Mouse (Mus musculus) embryonic facial prominence, embryonic 11.5 days (tissue): ENCODE measurements around the gene Rdh13. TPM values are rescaled to one million over a fixed set of nuclear protein-coding genes. Genes with fewer than 3 reads are reported as not detected.
A peak's percentile ranks its signal among the peaks of the same experiment; 100 is the strongest.

Experiments
- ATAC-seq: fragments of 200-750 bp; cut with Nextera tagmentation; replicated peaks from 2 replicates; pipeline ENCODE4 v1.8.0; 2017; ENCODE audit warnings: low read depth; ENCODE audit not compliant: insufficient number of reproducible peaks, low FRiP score, low TSS enrichment
- DNase-seq: peaks from one replicate; pipeline ENCODE4 v3.0.0-alpha.2; 2015; ENCODE audit warnings: low spot score
- H3K27ac ChIP-seq: fragments of 300-500 bp; sonication (generic); replicated peaks from 2 replicates; pipeline ENCODE4 v1.5.1; 2014; ENCODE audit warnings: mild to moderate bottlenecking, low read depth, low read length, control low read depth
- H3K27me3 ChIP-seq: fragments of 300-500 bp; sonication (generic); 2 replicates; pipeline ENCODE4 v1.6.1; 2014; ENCODE audit warnings: mild to moderate bottlenecking, low read length, moderate library complexity, mixed read lengths; ENCODE audit not compliant: control insufficient read depth, insufficient read depth
- H3K36me3 ChIP-seq: fragments of 300-500 bp; sonication (generic); replicated peaks from 2 replicates; pipeline ENCODE4 v1.6.1; 2014; ENCODE audit warnings: low read depth, mild to moderate bottlenecking, low read length, moderate library complexity, mixed read lengths; ENCODE audit not compliant: control insufficient read depth, insufficient read depth
- H3K4me1 ChIP-seq: fragments of 300-500 bp; sonication (generic); 2 replicates; pipeline ENCODE4 v1.6.1; 2014; ENCODE audit warnings: low read length, mixed read lengths; ENCODE audit not compliant: control insufficient read depth, insufficient read depth
- H3K4me2 ChIP-seq: fragments of 300-500 bp; sonication (generic); 2 replicates; pipeline ENCODE4 v1.6.1; 2014; ENCODE audit warnings: low read depth, mild to moderate bottlenecking, control low read depth, low read length, moderate library complexity
- H3K4me3 ChIP-seq: fragments of 300-500 bp; sonication (generic); 2 replicates; pipeline ENCODE4 v1.5.1; 2014; ENCODE audit warnings: low read depth, low read length, control low read depth
- H3K9ac ChIP-seq: fragments of 300-500 bp; sonication (generic); replicated peaks from 2 replicates; pipeline ENCODE4 v1.6.1; 2014; ENCODE audit warnings: mild to moderate bottlenecking, control low read depth, low read length
- H3K9me3 ChIP-seq: fragments of 300-500 bp; sonication (generic); replicated peaks from 2 replicates; pipeline ENCODE4 v1.6.1; 2016; ENCODE audit warnings: mild to moderate bottlenecking, low read length, inconsistent platforms, mixed read lengths; ENCODE audit not compliant: control insufficient read depth
- WGBS: fragments of 180-500 bp; shearing (Covaris S2); extraction: QIAGEN DNeasy Blood & Tissue Kit; methylation state at CpG from one replicate; pipeline ENCODE4 v1.1.7; 2014; 5-methylcytosine and 5-hydroxymethylcytosine counted together
- polyA plus RNA-seq: library from polyadenylated mRNA; unstranded; fragments of >200 nt; fragmentation: Nextera tagmentation; extraction: Ambion mirVana; gene quantifications from 2 replicates; pipeline ENCODE4 v1.2.1, GENCODE M21; 2014

Rdh13 gene
- polyA plus RNA-seq, result 26.0 and 32.9 TPM in 2 replicates

DNA sequence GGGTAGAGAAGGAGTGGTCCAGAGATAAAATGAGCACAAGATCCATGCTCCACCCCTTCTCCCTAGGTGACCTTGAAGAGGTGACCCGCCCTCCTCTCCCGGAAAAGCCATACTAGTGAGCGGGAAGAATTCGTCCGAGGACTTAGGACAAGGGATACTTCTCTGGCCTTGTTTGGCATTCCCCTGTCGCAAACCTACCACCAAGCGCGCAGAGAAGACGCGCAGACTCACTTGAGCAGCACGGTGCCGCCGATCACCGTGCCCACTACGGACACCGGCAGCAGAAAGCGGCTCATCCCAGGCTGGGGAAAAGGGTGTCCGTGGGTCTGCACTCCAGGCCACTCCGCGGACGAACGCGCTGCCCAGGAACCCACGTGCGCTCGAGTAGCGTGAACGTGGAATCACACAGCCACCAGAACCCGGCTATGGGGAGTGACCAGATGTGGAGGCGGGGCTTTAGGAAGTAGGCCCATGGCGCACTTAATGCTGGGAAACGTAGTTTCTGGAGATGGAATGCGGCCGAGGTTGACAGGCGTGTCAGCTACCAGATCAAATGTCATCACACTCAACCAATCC lies at the start of gene Rdh13:
Gene Rdh13 (minus strand): TSS at position 434 of the 576 bp plus-strand sequence.
- ATAC-seq (peak; percentile 95), DNase-seq (peak; percentile 95)
- no peaks in the 10 kb centered on the region for H3K36me3 ChIP-seq
- H3K9ac ChIP-seq, result peak within 1 kb of the TSS; percentile 67
- no peaks in the 10 kb centered on the region for H3K27me3 ChIP-seq
- H3K4me2 ChIP-seq, result peak within 1 kb of the TSS; percentile 62
- under 1% methylated on average over 35 of the region's 35 CpGs for WGBS
- no peak within 1 kb of the TSS for H3K27ac ChIP-seq
- H3K4me1 ChIP-seq, result no peaks in the 10 kb centered on the region
- no peaks in the 10 kb centered on the region for H3K9me3 ChIP-seq
- H3K4me3 ChIP-seq, result peak within 1 kb of the TSS; percentile 61

DNA sequence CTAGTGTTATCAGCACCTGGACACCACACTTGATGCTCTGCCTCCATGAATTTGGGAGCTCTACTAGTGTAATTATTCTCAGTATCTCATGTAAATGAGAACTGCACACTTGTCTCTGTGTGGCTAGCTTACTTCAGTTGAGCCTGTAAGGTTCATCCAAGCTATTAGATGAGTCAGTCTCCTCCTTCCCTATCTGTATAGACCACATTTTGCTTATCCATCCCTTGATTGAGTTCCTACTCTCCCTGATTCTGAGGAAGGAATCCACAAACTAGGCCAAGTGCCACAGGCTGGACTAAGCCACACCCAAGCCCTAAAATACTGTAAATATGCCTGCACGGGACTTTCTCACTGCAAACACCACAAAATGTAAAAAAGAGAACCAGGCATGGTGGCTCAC lies 48.5 kb upstream of the Rdh13 start:
- WGBS, result 93% methylated on average over 1 of the region's 1 CpGs
- H3K4me2 ChIP-seq, result no peak overlapping the region

DNA sequence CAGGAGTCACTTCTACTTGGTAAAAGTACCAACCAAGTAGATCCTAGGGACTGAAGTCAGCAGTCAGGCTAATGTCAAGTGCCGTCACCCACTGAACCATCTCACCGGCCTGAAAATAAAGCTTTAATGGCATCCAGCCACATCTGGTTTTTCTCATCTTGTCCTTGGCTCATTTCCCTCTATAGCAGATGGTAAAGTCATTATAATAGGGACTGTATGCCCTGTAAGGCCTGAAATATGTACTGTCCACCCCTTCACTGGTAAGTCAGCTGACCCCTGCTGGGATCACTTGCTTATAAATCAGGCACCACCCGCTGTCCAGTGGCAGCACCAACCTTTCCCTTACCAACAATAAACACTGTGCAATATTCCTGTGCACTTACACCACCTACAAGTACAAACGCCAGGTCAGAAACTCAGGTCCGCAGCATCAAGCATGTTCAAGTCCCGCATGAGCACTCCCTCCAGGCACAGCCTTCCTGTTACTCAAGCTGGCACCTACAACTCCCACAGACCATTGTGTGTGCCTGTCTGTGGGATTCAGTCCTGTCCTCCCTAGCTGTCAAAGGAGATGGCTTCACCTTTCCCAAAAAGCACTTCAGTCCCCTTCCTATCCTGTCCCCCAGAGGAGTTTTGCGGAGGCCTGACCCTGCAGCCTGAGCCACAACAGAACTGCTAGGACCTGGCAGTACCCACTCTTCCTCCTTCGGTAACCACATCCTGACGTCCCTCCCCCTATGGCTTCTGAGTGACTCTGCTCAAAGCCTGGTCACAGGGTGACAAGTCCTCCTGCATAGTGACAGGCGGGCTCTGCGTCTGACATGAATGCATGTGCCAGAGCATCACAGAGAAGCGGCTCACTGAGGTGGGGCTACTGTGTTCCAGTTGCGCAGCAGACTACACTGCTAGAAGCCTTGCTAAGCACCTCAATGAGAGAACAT lies 47.1 kb upstream of the Rdh13 start:
- Histone ChIP-seq H3K4me1 (no peaks in the 10 kb centered on the region), H3K4me2 (no peak overlapping the region), H3K9ac (no peak overlapping the region), H3K4me3 (no peak overlapping the region), H3K27me3 (no peaks in the 10 kb centered on the region), H3K9me3 (no peaks in the 10 kb centered on the region), H3K27ac (no peak overlapping the region), H3K36me3 (no peaks in the 10 kb centered on the region; the same call in 1 of the 2 replicates)
- DNase-seq (no peak), ATAC-seq (no peak)
- 89% methylated on average over 13 of the region's 13 CpGs for WGBS

More for the DNA sequence above, 48.5 kb upstream of the Rdh13 start:
- no peaks in the 10 kb centered on the region for H3K4me1 ChIP-seq
- DNase-seq (no peak), ATAC-seq (no peak)
- no peaks in the 10 kb centered on the region for H3K9me3 ChIP-seq
- H3K4me3 ChIP-seq, result no peak overlapping the region
- no peak overlapping the region for H3K9ac ChIP-seq
- H3K27ac ChIP-seq, result no peak overlapping the region
- no peaks in the 10 kb centered on the region for H3K27me3 ChIP-seq
- no peaks in the 10 kb centered on the region; the same call in 1 of the 2 replicates for H3K36me3 ChIP-seq

DNA sequence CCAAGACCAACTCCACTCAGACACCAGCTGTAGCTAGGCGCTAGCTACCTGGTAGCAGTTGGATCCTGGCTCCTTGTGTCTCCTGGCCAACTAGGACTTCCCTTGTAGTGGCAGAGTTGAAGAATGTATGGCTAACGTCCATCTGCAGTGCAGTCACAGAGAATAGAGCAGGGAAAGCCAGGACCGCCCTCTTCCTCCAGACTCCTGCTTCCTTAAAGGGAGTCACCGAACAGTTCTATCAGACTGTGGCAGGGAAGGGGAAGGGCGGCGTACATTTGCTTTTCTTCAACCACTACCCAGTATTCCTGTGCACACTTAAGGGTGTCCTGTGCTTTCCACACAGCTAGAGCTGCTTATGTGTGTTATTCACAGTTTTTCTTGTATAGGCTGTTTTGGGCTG lies 45.9 kb upstream of the Rdh13 start:
- Histone ChIP-seq H3K4me1 (no peaks in the 10 kb centered on the region), H3K27ac (no peak overlapping the region), H3K9ac (no peak overlapping the region), H3K36me3 (no peaks in the 10 kb centered on the region; the same call in 1 of the 2 replicates), H3K27me3 (no peaks in the 10 kb centered on the region), H3K9me3 (no peaks in the 10 kb centered on the region), H3K4me3 (no peak overlapping the region), H3K4me2 (no peak overlapping the region)
- ATAC-seq (no peak), DNase-seq (no peak)
- WGBS, result 90% methylated on average over 6 of the region's 6 CpGs

DNA sequence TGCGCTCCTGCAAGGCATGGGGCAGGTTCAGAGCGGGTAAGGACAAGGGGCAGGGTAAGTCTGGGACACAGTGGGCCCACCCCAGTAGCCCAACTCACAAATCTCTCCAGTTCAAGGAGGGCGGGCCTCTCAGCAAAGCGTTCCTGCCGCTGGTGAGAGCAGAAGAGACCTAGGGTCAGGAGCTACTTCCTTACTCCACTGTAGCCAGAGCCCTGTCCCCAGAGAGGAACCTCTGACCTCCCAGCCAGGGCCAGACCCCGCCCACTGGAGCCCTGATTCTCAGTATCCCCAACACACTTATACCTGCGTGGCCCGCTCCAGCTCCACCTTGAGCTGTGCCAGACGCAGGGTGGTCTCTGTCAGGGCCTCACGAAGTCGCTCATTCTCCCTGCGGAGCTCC lies 36.8 kb upstream of the Rdh13 start:
- ATAC-seq (no peak), DNase-seq (no peak)
- H3K27ac ChIP-seq, result no peak overlapping the region
- no peak overlapping the region for H3K4me2 ChIP-seq
- peaks cover 5% of the 10 kb centered on the region; the same call in 1 of the 2 replicates for H3K36me3 ChIP-seq
- 86% methylated on average over 12 of the region's 12 CpGs for WGBS
- H3K9ac ChIP-seq, result no peak overlapping the region
- H3K4me3 ChIP-seq, result no peak overlapping the region
- no peaks in the 10 kb centered on the region for H3K27me3 ChIP-seq
- H3K4me1 ChIP-seq, result no peaks in the 10 kb centered on the region
- no peaks in the 10 kb centered on the region for H3K9me3 ChIP-seq

DNA sequence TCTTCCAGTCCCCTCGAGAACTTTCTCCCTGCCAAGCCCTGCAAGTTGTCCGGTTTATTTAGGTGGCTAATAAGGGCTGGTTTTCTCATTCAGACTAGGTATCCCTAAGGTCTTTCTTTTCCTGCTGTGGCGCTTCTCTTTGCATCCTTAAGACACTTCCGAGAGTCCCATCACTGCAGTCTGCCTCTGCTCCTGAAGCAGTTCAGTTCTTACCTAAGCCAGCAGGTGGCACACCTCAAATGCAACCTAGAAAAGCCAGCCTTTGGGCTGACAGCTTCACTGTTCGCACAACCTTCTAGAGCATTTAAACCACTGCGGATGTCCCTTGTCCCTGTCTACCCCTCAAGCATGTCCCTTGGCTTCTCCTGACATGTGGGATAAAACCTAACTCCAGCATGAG lies 34.2 kb upstream of the Rdh13 start:
- Histone ChIP-seq H3K27me3 (no peaks in the 10 kb centered on the region), H3K4me2 (no peak overlapping the region), H3K36me3 (peaks cover 3% of the 10 kb centered on the region; the same call in 1 of the 2 replicates), H3K9ac (no peak overlapping the region), H3K27ac (no peak overlapping the region), H3K4me3 (no peak overlapping the region), H3K4me1 (no peaks in the 10 kb centered on the region), H3K9me3 (no peaks in the 10 kb centered on the region)
- no peak for ATAC-seq
- DNase-seq, result peak; percentile 73
- WGBS, result 25% methylated on average over 6 of the region's 6 CpGs

DNA sequence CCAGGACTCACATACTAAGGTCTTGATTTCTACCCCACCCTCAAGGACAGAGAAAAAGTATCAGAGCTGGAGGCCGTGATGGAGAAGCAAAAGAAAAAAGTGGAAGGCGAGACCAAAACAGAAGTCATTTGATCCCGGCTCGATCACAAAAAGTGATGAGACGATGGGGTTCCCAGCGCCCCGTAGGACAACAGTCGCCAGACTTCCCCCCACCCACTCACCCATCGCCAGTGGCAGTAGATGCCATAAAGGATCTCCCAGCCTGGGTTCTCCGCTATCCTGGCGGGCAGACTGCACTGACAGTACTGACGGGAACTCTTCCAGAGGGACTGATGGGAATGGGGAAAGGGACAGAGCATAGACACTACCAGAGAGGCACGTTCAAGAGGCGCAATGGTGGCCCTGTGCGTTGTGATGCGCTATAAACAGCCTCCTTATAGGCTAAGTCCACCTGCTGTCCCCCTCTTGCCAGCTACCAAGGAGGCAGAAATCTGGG lies 33.4 kb upstream of the Rdh13 start:
- peak overlapping the region; percentile 83 for H3K27ac ChIP-seq
- H3K27me3 ChIP-seq, result peaks cover 3% of the 10 kb centered on the region
- no peaks in the 10 kb centered on the region for H3K9me3 ChIP-seq
- H3K9ac ChIP-seq, result peak overlapping the region; percentile 51
- no peaks in the 10 kb centered on the region for H3K4me1 ChIP-seq
- 5% methylated on average over 16 of the region's 16 CpGs for WGBS
- ATAC-seq (no peak), DNase-seq (no peak)
- H3K36me3 ChIP-seq, result peaks cover 3% of the 10 kb centered on the region; the same call in 1 of the 2 replicates
- peak overlapping the region; percentile 41 for H3K4me3 ChIP-seq
- H3K4me2 ChIP-seq, result peak overlapping the region; percentile 78
